Mouse (Mus musculus): Measurements from ENCODE around the gene Pappa.

Gene Pappa

GRCm38 (mm10) chr4:65123741-65124224 is at the start of gene Pappa:
Gene Pappa (plus strand): TSS chr4:65124174.
- no peak for DNase-seq (ENCODE audit: low spot score in 2 of 2)

- DNase-seq (ENCODE audit: low spot score in 2 of 2), result no peak
Observed at GRCm38 (mm10) chr4:65077906-65078615, 45.9 kb upstream of the Pappa start.

GRCm38 (mm10) chr4:65086864-65087263 is 37.1 kb upstream of the Pappa start:
- no peak for DNase-seq (ENCODE audit: low spot score in 2 of 2)

DNA sequence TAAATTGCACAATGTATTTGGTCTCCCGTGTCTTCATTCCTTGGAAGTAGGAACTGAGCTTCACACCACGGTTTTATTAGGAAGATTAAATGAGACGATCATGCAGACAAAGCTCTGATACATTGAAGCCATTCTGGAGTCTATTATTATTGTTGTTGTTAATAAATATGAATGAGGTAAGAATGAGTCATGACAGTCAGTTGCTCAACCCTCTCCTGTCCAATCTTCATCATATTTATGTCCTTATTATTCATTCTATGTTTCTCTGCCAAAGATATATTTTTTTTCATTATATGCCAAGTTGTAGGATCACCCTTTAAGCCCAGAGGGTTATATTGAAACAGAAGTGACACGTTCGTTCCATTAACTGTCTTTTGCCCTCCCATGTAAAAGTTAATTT is 36.4 kb upstream of the Pappa start:
- no peak for DNase-seq (ENCODE audit: low spot score in 2 of 2)

GRCm38 (mm10) chr4:65092191-65092590 is 31.8 kb upstream of the Pappa start:
- DNase-seq (ENCODE audit: low spot score in 2 of 2), result no peak

DNA sequence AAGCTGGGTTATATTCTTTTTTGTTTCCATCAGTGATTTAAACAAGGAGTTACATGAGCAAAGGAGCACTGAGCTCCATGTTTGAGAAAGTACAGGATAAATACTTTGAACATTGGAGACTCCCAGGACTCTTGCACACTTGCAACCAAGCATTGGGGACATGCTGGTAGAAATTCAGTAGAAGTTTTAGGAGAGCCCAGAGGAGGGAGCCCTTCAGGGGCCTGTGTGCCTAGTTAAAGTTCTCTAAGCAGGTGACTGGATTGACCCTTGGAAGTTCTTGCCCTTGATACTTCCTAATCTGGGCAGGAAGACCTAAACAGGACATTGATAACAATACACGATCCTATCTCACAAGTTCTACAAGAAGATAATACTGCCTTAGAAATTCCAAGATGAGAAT is 3.6 kb upstream of the Pappa start:
- no peak for DNase-seq (ENCODE audit: low spot score in 2 of 2)

GRCm38 (mm10) chr4:65122841-65123240 is 1.1 kb upstream of the Pappa start:
- DNase-seq (ENCODE audit: low spot score in 2 of 2), result no peak

- no peak for DNase-seq (ENCODE audit: low spot score in 2 of 2)
Observed at GRCm38 (mm10) chr4:65124369-65125151, 586 bp downstream of the Pappa start.

DNA sequence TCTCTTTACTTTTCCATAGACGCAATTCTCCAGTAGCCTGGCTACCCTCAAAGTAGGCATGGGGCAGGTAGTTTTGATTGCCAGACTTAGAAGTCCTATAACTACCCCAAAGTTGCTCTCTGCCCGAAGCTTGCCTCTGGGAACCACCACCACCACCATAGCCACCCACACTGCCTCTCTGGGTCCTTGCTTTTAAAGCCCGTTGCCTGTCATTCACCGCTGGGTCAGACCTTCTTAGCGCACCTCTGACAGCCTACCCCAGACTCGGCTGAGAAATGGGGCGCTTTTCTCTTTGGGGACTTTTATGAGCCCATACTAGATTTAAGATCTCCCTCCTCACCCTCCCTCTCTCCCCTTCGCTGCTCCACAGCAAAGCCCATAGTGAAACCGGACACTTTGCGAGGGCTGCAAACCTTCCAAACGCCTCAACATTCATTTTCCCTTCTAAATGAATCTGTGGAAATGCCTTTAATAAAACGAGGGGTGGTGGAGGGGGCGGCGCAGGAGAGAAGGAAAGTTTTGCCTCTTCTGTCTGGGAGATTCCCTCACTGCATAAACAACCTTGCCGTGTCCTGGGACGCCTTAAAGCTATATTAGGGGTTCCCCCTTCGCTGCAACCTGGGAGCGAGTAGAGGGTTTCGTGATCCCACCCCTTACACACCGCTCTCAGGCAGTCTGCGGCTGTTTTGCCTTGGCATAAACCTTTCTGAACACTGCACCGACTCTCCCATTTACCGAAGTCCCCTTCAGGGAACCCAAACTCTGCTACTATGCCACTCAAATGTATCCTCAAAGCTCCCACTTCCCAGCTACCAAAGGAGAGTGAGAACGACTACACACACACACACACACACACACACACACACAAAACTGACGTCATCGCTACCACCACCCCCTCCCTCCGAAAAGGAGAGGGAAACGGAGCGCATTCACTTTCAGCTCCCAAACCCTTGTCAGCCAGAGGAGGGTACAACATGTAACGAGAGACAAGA is 1.7 kb downstream of the Pappa start:
- DNase-seq (ENCODE audit: low spot score in 2 of 2), result no peak

DNA sequence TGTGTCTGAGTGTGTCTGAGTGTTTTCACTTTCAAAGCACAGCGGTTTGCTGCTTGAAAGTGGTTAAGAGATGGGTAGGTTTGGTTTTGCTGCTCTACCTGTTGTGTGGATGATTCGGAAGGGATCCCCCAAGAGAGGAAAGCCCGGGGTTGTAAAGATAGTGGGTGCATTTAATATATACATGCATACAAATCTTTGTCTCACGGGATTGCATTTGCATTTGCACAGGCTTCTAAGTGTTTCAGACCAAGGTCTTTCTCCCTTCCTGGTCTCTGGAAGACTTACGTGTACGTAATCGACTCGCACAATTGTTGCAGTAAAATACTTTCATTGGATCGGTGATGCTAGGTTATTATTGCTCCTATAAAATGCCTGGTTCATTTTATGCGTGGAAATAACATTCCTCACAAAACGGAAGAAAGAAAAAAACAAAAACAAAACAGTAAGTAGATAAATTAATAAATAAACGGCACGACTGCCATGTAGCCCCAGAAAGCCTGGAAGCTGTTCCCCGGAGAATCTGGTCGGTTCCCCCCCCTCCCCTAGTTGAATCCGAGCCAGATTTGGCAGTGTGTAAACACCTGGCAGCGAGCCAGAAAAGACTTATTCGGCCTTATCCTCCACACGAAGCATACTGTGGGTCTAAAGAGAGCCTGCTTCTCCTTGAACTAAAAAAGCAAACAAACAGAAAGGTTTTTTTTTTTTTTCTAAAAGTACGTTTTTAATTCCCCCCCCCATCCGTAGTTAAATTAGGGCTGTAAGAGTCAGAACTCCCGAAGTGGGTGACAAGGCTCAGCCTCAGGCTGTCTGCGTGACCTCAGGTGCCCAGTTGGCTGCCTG is 2.7 kb downstream of the Pappa start:
- no peak for DNase-seq (ENCODE audit: low spot score in 2 of 2)

- DNase-seq (ENCODE audit: low spot score in 2 of 2), result no peak
Observed at GRCm38 (mm10) chr4:65127291-65127590, 3.3 kb downstream of the Pappa start.

DNA sequence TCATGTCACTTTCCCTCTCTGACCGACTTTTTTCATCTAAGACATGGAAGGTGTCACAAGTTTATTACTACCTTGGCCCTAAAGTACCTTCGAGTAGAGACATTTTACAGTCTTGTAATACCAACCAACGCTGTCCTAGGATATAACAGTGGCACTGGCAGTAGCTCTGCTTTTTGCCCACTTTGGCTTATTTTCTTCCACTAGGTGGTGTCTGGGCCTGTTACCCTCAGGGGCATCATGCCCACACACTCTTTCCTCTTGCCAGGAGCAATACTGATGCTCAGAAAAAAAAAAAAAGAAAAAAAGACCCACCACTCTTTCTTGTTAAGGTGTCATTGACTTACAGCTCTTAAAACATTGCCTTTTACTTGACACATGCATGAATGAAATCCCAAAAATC is 8.7 kb downstream of the Pappa start:
- DNase-seq (ENCODE audit: low spot score in 2 of 2), result no peak

DNA sequence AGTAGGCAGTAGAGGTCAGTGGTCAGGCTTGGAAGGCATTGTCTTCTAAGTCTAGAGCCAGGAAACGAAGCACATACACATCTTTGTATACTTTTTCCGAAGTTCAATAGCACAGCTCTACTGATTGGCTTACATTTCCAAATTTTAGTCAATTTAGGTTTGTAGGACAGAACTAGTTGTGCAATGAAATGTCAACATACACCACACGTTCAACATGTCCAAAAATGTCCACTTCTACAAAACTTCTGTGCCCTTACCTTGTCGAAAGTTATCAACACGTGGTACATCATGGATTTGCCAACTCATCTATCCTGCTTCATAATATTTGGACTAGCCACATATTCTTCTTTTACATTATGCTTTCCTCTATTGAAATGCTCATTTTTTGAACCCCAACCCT is 10.4 kb downstream of the Pappa start:
- no peak for DNase-seq (ENCODE audit: low spot score in 2 of 2)

DNA sequence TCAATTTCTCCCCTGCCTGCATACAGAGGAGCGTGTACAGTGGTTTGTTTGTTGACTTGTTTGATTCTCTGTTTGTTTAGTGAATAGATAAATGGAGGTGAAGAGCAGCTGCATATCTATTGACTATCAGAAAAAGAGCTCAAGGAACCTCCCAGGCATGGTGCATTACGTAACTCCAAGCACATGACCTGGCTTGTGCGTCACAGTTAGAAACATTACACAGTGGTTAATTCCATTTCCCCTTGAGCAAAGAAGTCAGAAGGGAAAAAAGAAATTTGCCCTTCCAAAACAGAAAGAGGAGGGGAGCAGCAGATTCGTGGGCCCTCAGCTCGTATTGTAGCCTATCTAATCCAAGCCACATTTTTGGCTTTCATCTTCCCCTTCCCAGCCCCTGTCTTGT is 11.1 kb downstream of the Pappa start:
- DNase-seq (ENCODE audit: low spot score in 2 of 2), result no peak

- no peak for DNase-seq (ENCODE audit: low spot score in 2 of 2)
Observed at GRCm38 (mm10) chr4:65136541-65136940, 12.6 kb downstream of the Pappa start.

- no peak for DNase-seq (ENCODE audit: low spot score in 2 of 2)
Observed at GRCm38 (mm10) chr4:65146936-65147335, 23.0 kb downstream of the Pappa start.

GRCm38 (mm10) chr4:65153601-65154000 is 29.6 kb downstream of the Pappa start:
- DNase-seq (ENCODE audit: low spot score in 2 of 2), result no peak

DNA sequence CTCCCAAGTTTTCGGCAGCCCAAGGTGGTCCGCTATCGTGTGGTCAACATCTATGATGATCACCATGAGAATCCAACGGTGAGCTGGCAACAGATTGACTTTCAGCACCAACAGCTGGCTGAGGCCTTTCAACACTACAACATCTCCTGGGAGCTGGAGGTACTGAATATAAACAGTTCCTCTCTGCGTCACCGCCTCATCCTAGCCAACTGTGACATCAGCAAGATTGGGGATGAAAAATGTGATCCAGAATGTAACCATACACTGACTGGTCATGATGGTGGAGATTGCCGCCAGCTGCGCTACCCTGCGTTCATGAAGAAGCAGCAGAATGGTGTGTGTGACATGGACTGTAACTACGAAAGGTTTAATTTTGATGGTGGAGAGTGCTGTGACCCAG is 32.3 kb downstream of the Pappa start:
- no peak for DNase-seq (ENCODE audit: low spot score in 2 of 2)

DNA sequence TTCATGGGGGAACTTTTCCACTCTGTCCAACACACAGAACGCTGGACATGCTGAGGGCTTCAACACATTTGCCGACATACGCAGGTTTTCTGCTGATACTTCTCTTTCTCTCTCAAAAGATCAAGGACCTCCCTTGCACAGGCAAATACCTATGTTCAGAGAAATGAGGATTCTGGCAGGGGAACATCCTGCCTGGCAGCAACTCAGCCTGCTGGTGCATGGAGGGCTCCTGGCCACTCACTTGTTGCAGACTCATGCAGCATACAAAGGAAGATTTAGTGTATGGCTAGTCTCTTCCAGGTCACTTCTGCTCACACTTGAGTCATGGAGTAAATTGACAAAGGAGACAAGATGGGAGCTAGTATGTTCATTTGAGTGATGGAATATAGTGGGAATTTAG is 34.7 kb downstream of the Pappa start:
- DNase-seq (ENCODE audit: low spot score in 2 of 2), result no peak

DNA sequence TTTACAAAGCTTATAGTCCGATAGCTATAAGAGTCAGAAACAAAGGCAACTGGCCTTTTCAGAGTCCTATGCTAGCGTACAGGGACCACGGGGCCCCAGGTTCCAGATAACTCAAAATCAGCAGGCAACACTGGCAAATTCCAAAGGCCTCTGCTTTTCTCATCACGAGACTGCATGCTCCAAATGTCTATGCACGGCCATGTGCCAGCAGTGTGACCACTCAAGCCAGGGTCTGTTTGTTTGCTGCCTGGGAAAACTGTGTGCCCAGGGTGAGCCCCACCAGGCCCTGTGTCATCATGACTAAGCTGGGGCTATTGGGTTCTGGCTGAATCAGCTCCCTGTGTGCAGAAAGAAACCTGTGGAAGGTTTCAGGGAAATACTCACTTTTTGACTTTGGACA is 35.5 kb downstream of the Pappa start:
- DNase-seq (ENCODE audit: low spot score in 2 of 2), result no peak

DNA sequence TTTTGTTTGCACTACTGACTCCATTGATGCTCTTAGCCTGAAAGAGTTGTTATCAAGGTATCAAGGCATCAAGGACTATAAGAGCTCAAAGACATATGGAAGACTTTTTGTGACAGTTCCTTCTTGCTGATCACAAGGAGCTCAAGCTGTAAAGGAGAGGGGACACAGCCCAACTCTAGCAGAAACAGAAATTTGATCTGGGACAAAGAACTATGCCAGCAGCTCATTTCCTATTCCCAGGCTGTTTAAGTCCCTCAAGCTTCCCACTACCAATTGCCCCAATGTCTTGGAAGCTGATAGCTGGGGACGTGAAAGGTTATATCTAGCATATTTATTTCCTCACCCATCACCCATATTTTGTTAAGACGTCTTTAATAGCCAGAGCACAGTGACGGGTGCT is 39.7 kb downstream of the Pappa start:
- no peak for DNase-seq (ENCODE audit: low spot score in 2 of 2)

All from frontal cortex, postnatal 25 days (tissue).